Mouse (Mus musculus): ENCODE measurements at regions not wholly inside any gene's neighbourhood (a gene's known extent, or its start where the extent isn't known, plus 50 kb on each side); places are given as distances from the start of the nearest gene placed in this dataset.

DNA sequence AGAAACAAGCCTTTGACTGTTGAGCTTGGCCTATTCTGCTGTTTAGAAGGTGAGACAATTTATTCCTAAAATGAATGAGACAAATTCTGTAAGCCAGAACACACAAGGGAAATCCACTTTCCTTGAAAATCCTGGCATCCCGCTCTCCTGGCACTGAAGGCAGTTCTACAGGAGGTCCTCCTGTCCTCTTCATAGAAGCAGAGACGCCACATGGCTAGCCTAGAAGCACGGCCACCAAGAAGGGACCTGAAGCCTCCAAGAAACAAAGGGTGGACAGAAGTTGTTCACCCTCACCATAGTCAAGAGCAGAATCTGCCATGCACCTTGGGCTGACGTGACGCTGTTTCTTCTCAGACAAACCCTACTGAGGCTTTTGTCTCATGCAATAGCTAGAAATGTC is 247.7 kb downstream of the Ccdc91 start:
- TF ChIP-seq CTCF (conservative IDR thresholded peaks at IDR 0.05; ENCODE audit: low read length) (no peak), POU5F1 (IDR thresholded peaks at IDR 0.05; ENCODE audit: borderline replicate concordance, low read length) (no peak)
